Mouse (Mus musculus) embryonic facial prominence, embryonic 14.5 days (tissue): ENCODE measurements around the gene Abca14. TPM values are rescaled to one million over a fixed set of nuclear protein-coding genes. Genes with fewer than 3 reads are reported as not detected.
A peak's percentile ranks its signal among the peaks of the same experiment; 100 is the strongest.

Source experiments
- ATAC-seq: fragments of 200-750 bp; cut with Nextera tagmentation; 2 replicates; pipeline ENCODE4 v1.8.0; 2017; ENCODE audit warnings: low read depth, moderate number of reproducible peaks, moderate TSS enrichment
- DNase-seq: peaks from one replicate; pipeline ENCODE4 v3.0.0-alpha.2; 2015; ENCODE audit warnings: low spot score
- H3K27ac ChIP-seq: fragments of 300-500 bp; sonication (generic); replicated peaks from 2 replicates; pipeline ENCODE4 v1.5.1; 2014; ENCODE audit warnings: low read depth, mild to moderate bottlenecking, low read length, moderate library complexity
- H3K27me3 ChIP-seq: fragments of 300-500 bp; sonication (generic); replicated peaks from 2 replicates; pipeline ENCODE4 v1.6.1; 2014; ENCODE audit warnings: low read length; ENCODE audit not compliant: control insufficient read depth, insufficient read depth
- H3K36me3 ChIP-seq: fragments of 300-500 bp; sonication (generic); 2 replicates; pipeline ENCODE4 v1.6.1; 2014; ENCODE audit warnings: low read length, mixed read lengths; ENCODE audit not compliant: control insufficient read depth, insufficient read depth
- H3K4me1 ChIP-seq: fragments of 300-500 bp; sonication (generic); 2 replicates; pipeline ENCODE4 v1.6.1; 2014; ENCODE audit warnings: antibody characterized with exemption, low read length; ENCODE audit not compliant: control insufficient read depth, insufficient read depth
- H3K4me2 ChIP-seq: fragments of 300-500 bp; sonication (generic); 2 replicates; pipeline ENCODE4 v1.6.1; 2014; ENCODE audit warnings: low read depth, mild to moderate bottlenecking, low read length, moderate library complexity, mixed read lengths
- H3K4me3 ChIP-seq: fragments of 300-500 bp; sonication (generic); 2 replicates; pipeline ENCODE4 v1.5.1; 2014; ENCODE audit warnings: low read depth, mild to moderate bottlenecking, low read length
- H3K9ac ChIP-seq: fragments of 300-500 bp; sonication (generic); 2 replicates; pipeline ENCODE4 v1.6.1; 2014; ENCODE audit warnings: low read depth, mild to moderate bottlenecking, low read length, moderate library complexity, mixed read lengths
- H3K9me3 ChIP-seq: fragments of 300-500 bp; sonication (generic); 2 replicates; pipeline ENCODE4 v1.6.1; 2016; ENCODE audit warnings: low read length; ENCODE audit not compliant: control insufficient read depth
- WGBS: fragments of 180-500 bp; shearing (Covaris S2); extraction: QIAGEN DNeasy Blood & Tissue Kit; methylation state at CpG from one replicate; pipeline ENCODE4 v1.1.7; 2014; 5-methylcytosine and 5-hydroxymethylcytosine counted together
- polyA plus RNA-seq: library from polyadenylated mRNA; unstranded; fragments of >200 nt; fragmentation: Nextera tagmentation; extraction: Ambion mirVana; gene quantifications from 2 replicates; pipeline ENCODE4 v1.2.1, GENCODE M21; 2014

Abca14 gene
- polyA plus RNA-seq, 1 experiment from 2014 or later = not detected

GRCm38 (mm10) chr7:120177611-120178010, 26.1 kb upstream of the Abca14 start:
- no peaks in the 10 kb centered on the region for H3K9me3 ChIP-seq
- H3K27ac ChIP-seq = no peak overlapping the region
- 77% methylated on average over 3 of the region's 3 CpGs for WGBS
- H3K36me3 ChIP-seq = no peaks in the 10 kb centered on the region
- no peak overlapping the region for H3K9ac ChIP-seq
- no peak overlapping the region for H3K4me2 ChIP-seq
- H3K27me3 ChIP-seq = no peaks in the 10 kb centered on the region
- no peak overlapping the region for H3K4me3 ChIP-seq
- no peak for ATAC-seq
- DNase-seq = no peak
- no peaks in the 10 kb centered on the region; the same call in 1 of the 2 replicates for H3K4me1 ChIP-seq

GRCm38 (mm10) chr7:120178935-120179334, 24.8 kb upstream of the Abca14 start:
- H3K4me2 ChIP-seq = no peak overlapping the region
- H3K36me3 ChIP-seq = no peaks in the 10 kb centered on the region
- H3K27me3 ChIP-seq = no peaks in the 10 kb centered on the region
- H3K4me3 ChIP-seq = no peak overlapping the region
- peak; percentile 44 for DNase-seq
- H3K27ac ChIP-seq = no peak overlapping the region
- no peaks in the 10 kb centered on the region; the same call in 1 of the 2 replicates for H3K4me1 ChIP-seq
- 10% methylated on average over 2 of the region's 2 CpGs for WGBS
- no peaks in the 10 kb centered on the region for H3K9me3 ChIP-seq
- no peak overlapping the region for H3K9ac ChIP-seq
- ATAC-seq = 0 out of 2 replicates have a peak, but pooled peaks have one; percentile 37

GRCm38 (mm10) chr7:120180547-120180946, 23.2 kb upstream of the Abca14 start:
- Histone ChIP-seq H3K9ac (no peak overlapping the region), H3K36me3 (no peaks in the 10 kb centered on the region), H3K9me3 (no peaks in the 10 kb centered on the region), H3K4me2 (no peak overlapping the region), H3K4me1 (no peaks in the 10 kb centered on the region; the same call in 1 of the 2 replicates), H3K27ac (no peak overlapping the region), H3K4me3 (no peak overlapping the region), H3K27me3 (no peaks in the 10 kb centered on the region)
- WGBS = 78% methylated on average over 5 of the region's 5 CpGs
- ATAC-seq (no peak), DNase-seq (no peak)

- no peaks in the 10 kb centered on the region for H3K9me3 ChIP-seq
Measured at GRCm38 (mm10) chr7:120181401-120182230, 22.1 kb upstream of the Abca14 start.

GRCm38 (mm10) chr7:120182891-120183290, 20.9 kb upstream of the Abca14 start:
- no peaks in the 10 kb centered on the region for H3K9me3 ChIP-seq
- no peaks in the 10 kb centered on the region; the same call in 1 of the 2 replicates for H3K4me1 ChIP-seq
- H3K27ac ChIP-seq = no peak overlapping the region
- H3K27me3 ChIP-seq = no peaks in the 10 kb centered on the region
- no peak overlapping the region for H3K4me3 ChIP-seq
- no peak overlapping the region for H3K4me2 ChIP-seq
- H3K36me3 ChIP-seq = no peaks in the 10 kb centered on the region
- DNase-seq = no peak
- H3K9ac ChIP-seq = no peak overlapping the region
- ATAC-seq = no peak

More at GRCm38 (mm10) chr7:120181401-120182230, 22.1 kb upstream of the Abca14 start:
- no peak for ATAC-seq
- no peak for DNase-seq
- Histone ChIP-seq H3K36me3 (no peaks in the 10 kb centered on the region), H3K9ac (no peak overlapping the region), H3K4me3 (no peak overlapping the region), H3K27me3 (no peaks in the 10 kb centered on the region), H3K4me2 (no peak overlapping the region), H3K27ac (no peak overlapping the region), H3K4me1 (no peaks in the 10 kb centered on the region; the same call in 1 of the 2 replicates)
- 86% methylated on average over 4 of the region's 4 CpGs for WGBS

- no peak overlapping the region for H3K4me2 ChIP-seq
- H3K27ac ChIP-seq = no peak overlapping the region
- no peaks in the 10 kb centered on the region for H3K9me3 ChIP-seq
- no peak overlapping the region for H3K4me3 ChIP-seq
- H3K4me1 ChIP-seq = peaks cover 11% of the 10 kb centered on the region
- no peaks in the 10 kb centered on the region for H3K36me3 ChIP-seq
- DNase-seq = no peak
- WGBS = 74% methylated on average over 5 of the region's 5 CpGs
- H3K27me3 ChIP-seq = no peaks in the 10 kb centered on the region
- no peak for ATAC-seq
- H3K9ac ChIP-seq = no peak overlapping the region
Measured at GRCm38 (mm10) chr7:120188946-120189345, 14.8 kb upstream of the Abca14 start.

GRCm38 (mm10) chr7:120189369-120190149, 14.2 kb upstream of the Abca14 start:
- ATAC-seq = 0 out of 2 replicates have a peak, but pooled peaks have one; percentile 35
- H3K27ac ChIP-seq = no peak overlapping the region
- no peaks in the 10 kb centered on the region for H3K27me3 ChIP-seq
- 50% methylated on average over 8 of the region's 8 CpGs for WGBS
- peak; percentile 32 for DNase-seq
- no peaks in the 10 kb centered on the region for H3K9me3 ChIP-seq
- H3K4me3 ChIP-seq = no peak overlapping the region
- no peak overlapping the region for H3K9ac ChIP-seq
- H3K4me1 ChIP-seq = peaks cover 11% of the 10 kb centered on the region
- H3K36me3 ChIP-seq = no peaks in the 10 kb centered on the region
- no peak overlapping the region for H3K4me2 ChIP-seq

GRCm38 (mm10) chr7:120190150-120190665, 13.6 kb upstream of the Abca14 start:
- H3K27me3 ChIP-seq = no peaks in the 10 kb centered on the region
- H3K36me3 ChIP-seq = no peaks in the 10 kb centered on the region
- no peaks in the 10 kb centered on the region for H3K9me3 ChIP-seq
- WGBS = 34% methylated on average over 8 of the region's 8 CpGs
- no peak overlapping the region for H3K9ac ChIP-seq
- H3K27ac ChIP-seq = no peak overlapping the region
- peak; percentile 52 for DNase-seq
- peaks cover 11% of the 10 kb centered on the region for H3K4me1 ChIP-seq
- H3K4me3 ChIP-seq = no peak overlapping the region
- no peak overlapping the region for H3K4me2 ChIP-seq
- ATAC-seq = peak; percentile 19; the same call in 1 of the 2 replicates
